Mouse (Mus musculus): ENCODE results near the gene Sco1.

DNA sequence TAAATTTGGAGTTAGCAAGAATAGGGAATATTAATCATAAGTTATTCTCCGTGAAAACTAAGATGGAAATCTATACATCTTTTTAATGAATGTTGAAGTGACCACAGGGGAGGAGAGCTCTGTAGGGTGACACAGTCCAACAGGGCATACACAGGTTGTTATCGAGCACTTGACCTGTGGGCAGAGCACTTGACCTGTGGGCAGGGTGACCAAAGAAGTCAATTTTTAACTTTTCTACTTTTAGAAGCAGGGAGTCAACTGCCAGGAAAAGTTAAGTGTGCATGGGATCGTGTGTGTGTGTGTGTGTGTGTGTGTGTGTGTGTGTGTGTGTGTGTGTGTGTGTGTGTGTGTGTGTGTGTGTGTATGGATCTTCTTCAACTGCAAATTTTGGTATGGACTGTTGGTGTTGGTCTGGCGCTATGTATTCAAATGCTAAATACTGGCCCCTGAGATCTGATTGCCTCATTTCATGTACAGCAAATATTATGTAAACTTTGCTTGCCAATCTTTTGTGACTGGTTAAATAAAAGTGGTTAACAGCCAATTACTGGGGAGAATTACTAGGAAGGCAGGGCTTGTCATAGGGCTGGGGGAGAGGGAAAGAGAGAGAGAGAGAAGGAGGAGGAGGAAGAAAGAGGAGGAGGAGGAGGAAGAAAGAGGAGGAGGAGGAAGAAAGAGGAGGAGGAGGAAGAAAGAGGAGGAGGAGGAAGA, 17.5 kb upstream of the Sco1 start:
- no peak for TF ChIP-seq EP300 (IDR thresholded peaks at IDR 0.05; ENCODE audit: low read depth)
- no peak for TF ChIP-seq CTCF (IDR thresholded peaks at IDR 0.05; ENCODE audit: low read depth)
